Mouse (Mus musculus): ENCODE results near the gene Ccdc40. TPM values are rescaled to one million over a fixed set of nuclear protein-coding genes. Genes with fewer than 3 reads are reported as not detected.
A peak's percentile ranks its signal among the peaks of the same experiment; 100 is the strongest.

The Ccdc40 gene
- total RNA-seq (2021): not detected
- long read RNA-seq, experiment 1: 0 reads
- long read RNA-seq, experiment 2: 0 reads

DNA sequence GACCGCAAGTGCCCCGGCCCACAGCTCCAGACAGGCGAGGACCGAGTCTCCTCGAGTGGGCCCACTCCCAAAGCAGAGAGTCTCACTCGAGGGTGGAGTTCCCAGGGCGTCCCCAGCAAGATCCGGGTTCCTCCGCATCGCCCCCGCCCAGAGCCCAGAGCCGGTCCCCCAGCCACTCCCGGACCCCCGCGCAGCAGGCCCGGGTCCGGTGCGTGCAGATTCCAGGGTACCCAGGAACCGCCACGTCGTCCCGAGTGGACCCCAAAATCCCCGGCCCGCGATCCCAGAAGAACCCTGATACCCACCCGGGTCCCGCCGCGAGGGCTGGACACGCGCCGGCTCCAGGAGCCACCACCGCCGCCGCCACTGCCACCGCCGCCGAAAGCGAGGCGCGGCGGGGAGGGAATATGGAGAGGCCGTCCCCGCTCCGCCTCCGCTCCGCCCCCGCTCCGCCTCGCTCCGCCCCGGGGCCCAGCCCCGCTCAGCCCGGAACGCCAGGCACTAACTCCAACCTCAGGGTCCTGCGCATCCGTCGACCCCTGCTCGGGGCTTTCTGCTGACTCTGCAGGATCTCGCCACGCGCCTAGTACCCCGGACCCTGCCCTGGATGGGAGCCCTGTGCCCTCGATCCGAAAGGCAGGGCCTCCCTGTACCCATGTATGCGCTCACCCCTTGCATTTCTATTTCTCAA, at the start of gene Ccdc40, which contains the start of gene Tbc1d16:
TSS of gene Ccdc40 (plus strand) at position 482 of the 691 bp plus-strand sequence.
TSS of gene Tbc1d16 (minus strand) at position 409 of the 691 bp plus-strand sequence.
- DNase-seq: peak; percentile 73
- intact Hi-C loops (cut with DNase I; ENCODE audit: low total_unique reads): no loop called here

DNA sequence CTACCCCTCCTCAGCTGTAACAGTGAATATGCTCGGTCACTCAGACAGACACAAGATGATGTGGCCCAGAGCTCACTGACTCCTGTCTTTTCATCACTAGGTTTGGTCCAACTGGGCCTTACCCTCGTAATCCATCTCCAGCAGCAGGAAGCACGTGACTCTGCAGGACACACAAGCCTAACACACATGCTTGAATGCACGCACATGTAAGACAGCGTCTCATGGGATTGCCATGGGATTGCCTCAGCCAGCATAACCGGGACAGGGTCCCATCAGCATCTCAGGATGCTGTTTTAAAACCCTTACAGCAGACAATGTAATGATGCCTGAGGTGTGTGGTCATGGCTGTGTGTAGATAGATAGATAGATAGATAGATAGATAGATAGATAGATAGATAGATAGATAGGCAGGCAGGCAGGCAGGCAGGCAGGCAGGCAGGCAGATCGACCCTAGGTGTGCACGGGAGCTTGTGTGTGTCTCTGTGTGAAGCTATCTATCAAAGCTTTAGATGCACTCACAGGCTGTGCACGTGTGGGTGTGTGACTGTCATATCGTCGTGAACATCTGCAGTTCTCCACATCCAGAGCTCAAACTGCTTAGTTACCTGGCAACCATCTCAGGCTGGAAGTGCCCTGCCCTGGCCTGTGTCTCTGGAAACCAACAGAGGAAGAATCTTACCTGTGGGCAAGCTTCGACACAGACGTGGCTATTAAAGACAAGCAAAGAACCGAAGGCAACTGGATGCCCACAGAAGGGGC, 47.4 kb upstream of the Ccdc40 start:
- intact Hi-C loops (cut with DNase I; ENCODE audit: low total_unique reads): loop anchor here (10.0 kb wide), 1 partner anchor 96 kb away; the partner anchor contains the start of gene Cbx4
- no peak for DNase-seq

DNA sequence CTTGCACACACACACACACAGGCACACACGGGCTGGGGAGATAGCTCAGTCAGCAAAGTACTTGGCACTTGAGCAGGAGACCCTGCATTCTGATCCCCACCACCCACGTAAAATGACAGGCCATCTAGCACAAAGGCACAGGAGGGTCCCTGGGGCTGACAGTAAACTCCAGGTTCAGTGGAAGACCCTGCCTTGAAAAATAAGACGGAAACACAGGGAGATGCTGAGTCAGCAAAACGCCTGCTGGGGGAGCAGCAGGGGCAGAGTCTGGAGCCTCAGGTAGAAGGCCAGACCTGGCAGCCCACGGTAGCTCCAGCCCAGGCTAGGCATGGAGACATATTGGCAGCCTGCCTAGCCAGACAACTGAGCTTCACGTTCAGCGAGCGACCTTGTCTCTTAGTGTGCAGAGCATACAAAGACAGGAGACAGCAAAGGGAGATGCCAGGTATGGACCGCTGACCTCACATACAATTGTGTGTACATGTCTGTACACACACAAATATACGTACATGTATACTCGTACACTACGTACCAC, 46.4 kb upstream of the Ccdc40 start:
- DNase-seq: no peak
- intact Hi-C loops (cut with DNase I; ENCODE audit: low total_unique reads): loop anchor here (10.0 kb wide), 1 partner anchor 97 kb away; the partner anchor contains the start of gene Cbx4

DNA sequence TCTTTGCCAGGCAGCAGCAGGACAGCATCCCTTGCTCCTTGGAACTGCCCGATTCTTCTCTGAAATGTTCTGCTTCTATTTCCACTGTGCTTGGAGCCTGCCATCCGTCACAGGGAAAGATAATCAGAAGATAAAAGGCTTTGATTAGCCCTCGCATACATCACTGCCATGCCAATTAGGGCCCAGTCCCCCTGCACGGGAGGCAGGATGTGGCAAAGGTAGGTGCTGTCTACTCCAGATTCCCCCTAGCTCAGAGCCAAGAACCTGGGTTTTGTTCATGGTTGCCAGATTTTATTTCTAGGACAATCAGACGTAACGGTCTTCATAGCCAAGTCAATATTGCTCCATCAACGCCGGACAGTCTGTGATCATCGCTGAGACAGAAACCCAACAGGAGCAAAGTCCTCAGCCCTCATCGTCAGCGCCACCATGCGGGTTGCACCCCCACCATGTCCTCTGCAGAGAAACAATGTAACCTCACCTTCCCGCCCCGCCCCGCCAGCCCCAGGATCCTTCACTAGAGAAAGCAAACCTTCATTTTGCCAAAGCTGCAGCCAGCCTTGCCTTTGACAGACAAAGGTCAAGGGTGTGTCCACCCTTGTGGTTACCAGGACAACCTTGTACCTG, 44.6 kb upstream of the Ccdc40 start:
- no peak for DNase-seq
- intact Hi-C loops (cut with DNase I; ENCODE audit: low total_unique reads): loop anchor here (10.0 kb wide), 1 partner anchor 99 kb away; the partner anchor contains the start of gene Cbx4

DNA sequence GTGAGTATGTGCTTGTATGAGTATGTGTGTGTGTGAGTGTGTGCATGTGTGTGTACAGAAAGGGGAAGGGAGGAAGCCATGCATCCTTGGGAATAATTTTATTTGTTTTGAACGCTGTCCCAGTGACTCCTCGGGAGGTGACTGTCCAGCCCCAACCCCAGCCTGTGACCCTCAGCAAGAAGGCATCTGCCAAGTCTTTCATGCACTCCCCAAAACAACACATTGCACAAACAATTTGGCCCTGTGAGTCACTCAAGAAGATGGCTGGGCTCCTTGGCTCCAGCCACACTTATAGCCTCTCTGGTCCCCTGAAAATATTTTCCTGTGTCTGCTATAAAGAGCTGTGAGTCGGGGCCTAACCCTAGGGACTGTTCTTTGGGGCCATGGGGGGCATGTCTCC, 42.0 kb upstream of the Ccdc40 start:
- intact Hi-C loops (cut with DNase I; ENCODE audit: low total_unique reads): loop anchor here (10.0 kb wide), 1 partner anchor 102 kb away; the partner anchor contains the start of gene Cbx4
- DNase-seq: no peak

DNA sequence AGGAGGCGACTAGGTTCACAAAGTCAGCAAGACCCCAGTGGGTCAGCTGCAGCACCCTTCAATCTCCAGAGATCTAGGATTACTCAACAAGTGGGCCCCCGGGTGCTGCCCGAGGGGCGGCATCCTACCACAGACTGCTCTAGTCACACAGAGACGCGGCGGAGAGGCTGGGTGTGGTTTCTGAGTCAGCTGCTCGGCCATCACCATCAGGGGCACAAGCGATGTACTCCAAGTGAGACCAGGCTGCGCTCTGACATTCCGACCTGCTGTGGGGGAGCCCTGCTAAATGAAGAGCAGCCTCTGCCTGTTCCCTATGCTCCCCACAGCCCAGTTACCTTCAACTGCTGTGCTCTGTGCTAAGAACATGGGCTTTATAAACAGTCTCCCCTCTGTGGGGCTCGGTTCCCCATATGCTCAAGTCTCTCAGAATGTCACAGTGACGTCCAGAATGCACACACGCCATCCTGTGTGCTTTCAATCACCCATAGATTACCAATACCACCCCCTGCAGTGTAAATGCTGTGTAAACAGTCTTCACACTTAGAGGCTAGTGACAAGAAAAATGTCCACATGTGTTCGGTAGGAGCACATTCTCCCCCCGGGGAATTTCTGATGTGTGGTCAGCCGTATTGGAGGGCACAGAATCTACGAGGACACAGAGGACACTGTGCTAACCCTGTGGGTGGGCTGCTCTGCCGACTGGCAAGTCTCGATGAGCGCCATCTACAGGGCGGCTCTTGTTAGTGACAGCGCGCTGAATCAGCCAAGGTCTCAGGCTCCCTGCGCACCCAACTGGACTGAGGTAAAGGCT, 41.2 kb upstream of the Ccdc40 start:
- DNase-seq: peak; percentile 62
- intact Hi-C loops (cut with DNase I; ENCODE audit: low total_unique reads): loop anchor here (10.0 kb wide), 1 partner anchor 102 kb away; the partner anchor contains the start of gene Cbx4

DNA sequence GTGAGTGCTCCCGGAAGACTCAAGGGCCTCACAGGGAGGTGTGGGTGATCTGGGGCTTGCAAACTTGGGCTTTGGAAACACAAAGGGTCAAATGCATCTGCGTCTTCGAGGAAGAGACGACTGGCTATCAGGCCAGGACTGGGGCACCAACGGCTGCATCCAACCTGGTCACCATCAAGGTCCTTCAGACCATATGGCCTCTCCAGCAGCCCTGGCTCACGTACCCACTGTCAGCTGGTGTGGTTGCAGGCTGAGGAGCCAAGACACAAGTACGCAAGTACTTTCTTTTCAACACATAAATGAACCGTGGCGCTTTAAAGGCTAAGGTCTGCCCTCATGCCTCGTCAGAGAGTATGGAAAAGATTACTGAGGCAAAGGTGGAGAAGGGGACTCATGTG, 40.6 kb upstream of the Ccdc40 start:
- intact Hi-C loops (cut with DNase I; ENCODE audit: low total_unique reads): loop anchor here (2.0 to 10.0 kb wide), 2 partner anchors 103 to 153 kb away; partner anchors contain the start of gene Cbx4

DNA sequence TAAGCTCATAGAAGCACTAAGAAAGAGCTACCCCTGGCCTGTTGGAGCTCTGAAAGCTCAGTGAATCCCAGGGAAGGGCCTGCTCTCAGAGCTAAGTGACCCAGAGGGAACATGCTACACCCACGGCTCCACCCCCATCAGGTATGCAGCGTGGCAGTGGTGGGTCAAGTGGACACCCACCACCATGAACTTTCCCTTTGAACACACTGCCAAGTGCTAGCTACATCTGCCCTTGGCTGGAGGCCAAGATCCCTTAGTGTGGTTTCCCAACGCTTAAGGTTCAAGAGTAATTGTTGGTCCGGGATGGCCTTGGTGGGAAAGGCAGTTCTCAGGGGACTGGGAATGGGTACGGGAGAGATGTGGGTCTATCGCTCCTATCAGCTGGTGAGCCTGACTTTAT, 40.0 kb upstream of the Ccdc40 start:
- intact Hi-C loops (cut with DNase I; ENCODE audit: low total_unique reads): loop anchor here (2.0 to 10.0 kb wide), 2 partner anchors 104 to 154 kb away; partner anchors contain the start of gene Cbx4
- no peak for DNase-seq

More for the DNA sequence above, 40.6 kb upstream of the Ccdc40 start:
- no peak for DNase-seq

DNA sequence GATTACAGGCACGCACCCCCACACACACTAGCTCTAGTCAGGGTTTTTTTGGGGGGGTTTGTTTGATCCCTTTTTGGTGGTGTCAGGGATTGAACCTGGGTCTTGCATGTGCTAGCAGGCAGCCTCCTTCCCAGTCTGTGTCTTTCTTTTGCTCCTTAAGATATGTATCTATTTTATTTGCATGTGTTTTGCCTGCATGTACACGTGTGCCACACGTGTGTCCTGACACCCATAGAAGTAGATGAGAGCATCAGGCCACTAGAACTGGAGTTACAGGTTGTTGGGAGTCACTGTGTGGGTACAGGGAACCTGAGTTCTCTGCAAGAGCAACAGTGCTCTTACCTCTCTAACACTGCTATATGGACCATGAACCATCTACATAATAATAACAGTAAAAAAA, 39.1 kb upstream of the Ccdc40 start:
- intact Hi-C loops (cut with DNase I; ENCODE audit: low total_unique reads): loop anchor here (2.0 to 10.0 kb wide), 2 partner anchors 105 to 155 kb away; partner anchors contain the start of gene Cbx4
- DNase-seq: no peak

DNA sequence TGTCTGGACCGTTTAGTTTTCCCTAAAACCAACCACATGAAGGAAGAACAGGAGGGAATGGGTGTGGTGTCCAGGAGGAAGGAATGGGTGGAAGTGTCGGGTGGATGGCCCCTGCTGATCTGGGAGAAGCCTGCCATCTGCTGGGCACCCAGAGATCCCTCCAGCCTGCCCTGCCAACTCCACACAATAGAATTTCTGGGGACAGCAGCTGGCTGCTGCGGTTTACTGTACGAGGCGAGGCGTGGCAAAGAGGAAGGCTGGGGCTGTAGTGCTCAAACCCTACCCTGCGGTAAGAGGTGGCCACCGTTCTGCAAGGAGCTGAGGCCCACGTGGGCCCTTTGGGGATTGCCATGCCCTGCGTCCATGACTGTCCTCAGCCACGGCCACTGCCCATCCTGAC, 37.9 kb upstream of the Ccdc40 start:
- DNase-seq: peak; percentile 77
- intact Hi-C loops (cut with DNase I; ENCODE audit: low total_unique reads): no loop called here

DNA sequence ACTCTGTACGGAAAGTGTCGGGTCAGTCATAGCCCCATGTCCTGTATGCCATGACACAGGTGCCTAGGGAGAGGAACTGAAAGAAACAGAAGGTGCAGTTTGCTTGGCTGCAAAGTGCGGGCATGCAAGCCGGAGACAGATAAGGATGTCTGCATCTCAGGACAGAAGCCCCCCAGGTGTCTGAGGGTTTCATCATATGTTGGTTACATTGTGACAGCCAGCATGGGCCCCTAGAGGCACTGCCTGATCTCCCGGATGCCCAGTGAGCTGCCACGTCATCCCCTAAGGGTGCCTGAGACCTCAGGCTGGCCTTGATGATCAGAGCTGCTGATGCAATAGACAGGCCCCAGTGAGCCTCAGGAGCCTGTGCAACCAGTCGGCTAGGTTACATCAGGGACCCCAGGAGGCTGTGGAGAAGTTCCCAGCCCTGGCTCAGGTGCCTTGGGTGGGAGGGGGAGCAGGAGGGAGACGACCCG, 36.7 kb upstream of the Ccdc40 start:
- no peak for DNase-seq
- intact Hi-C loops (cut with DNase I; ENCODE audit: low total_unique reads): no loop called here

DNA sequence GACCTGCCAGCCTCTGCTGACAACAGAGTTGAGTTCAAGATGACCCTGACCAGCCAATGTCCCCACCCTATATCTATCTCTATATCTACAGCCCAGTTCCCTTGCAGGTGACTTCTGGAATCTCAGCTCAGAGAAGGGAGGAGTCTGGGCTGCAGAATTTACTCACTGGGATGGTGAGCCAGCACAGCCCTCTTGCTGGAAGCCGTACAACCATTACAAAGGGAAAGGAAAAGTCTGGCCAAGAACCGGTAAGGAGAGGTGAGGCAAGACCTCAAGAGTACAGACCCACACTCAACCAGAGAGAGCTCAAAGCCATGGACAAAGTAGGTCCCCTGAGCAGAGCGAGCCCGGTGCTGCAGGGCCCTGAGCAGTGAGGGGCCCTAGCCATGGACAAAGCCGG, 36.2 kb upstream of the Ccdc40 start:
- intact Hi-C loops (cut with DNase I; ENCODE audit: low total_unique reads): no loop called here
- no peak for DNase-seq

DNA sequence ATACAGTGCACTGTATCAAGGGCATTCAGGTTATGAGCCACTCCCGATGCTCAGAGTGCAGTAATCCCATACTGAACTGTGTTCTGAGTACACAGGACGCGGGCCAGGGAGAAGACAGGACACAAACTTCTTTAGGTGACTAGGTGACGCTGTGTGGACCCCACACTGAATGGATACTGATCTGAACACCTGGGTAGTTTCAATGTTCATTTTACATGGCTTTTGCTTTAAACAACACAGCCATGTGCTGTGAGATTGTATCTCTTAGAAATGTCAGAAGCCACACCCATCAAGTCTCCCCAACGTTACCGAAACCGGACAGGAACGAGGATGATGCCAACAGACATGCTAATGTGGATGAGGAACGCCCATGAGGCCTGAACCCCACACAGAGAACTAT, 35.8 kb upstream of the Ccdc40 start:
- intact Hi-C loops (cut with DNase I; ENCODE audit: low total_unique reads): no loop called here
- DNase-seq: no peak

DNA sequence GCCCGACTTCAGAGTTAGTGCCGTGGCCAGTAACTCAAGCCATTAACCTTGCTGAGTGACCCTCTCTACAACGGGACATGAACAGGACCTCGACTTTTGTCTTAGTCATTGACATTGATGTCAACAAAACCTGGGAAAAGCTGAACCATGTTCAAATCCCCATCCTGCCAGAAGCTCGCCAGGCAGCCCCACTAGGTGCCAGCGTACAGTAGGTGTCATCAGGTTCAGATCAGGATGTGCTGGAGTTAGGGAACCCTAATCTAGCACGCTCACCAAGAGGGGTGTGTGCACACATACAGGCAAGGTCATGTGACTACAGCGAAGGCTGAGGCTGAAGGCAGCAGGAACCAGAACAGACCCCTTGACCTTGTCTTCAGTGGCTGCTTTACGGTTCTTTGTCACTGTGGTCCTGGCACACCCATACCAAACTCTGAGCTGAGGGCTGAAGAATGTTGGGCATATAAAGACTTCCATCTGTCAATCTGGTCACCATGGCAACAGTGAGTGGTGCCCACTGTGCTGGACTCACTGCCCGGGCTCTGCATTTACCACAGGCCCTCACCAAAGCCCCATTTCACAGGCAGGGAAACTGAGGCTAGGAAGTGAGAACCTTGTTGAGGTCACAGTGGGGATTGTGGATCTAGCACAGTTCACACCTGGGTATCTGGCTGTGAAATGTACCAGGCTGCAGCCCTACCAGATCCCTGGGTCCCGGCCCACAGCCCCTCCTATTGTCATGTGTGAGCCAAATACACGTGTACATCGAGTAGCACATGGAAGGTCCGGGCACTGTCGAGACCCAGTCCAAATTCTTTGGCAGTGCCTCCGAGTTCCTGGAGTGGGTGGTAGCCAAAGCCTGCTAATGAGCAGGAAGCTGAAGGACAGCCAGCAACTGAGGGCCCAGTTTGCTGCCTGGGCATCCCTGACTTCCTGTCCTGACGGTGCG, 30.5 kb upstream of the Ccdc40 start:
- no peak for DNase-seq
- intact Hi-C loops (cut with DNase I; ENCODE audit: low total_unique reads): no loop called here

DNA sequence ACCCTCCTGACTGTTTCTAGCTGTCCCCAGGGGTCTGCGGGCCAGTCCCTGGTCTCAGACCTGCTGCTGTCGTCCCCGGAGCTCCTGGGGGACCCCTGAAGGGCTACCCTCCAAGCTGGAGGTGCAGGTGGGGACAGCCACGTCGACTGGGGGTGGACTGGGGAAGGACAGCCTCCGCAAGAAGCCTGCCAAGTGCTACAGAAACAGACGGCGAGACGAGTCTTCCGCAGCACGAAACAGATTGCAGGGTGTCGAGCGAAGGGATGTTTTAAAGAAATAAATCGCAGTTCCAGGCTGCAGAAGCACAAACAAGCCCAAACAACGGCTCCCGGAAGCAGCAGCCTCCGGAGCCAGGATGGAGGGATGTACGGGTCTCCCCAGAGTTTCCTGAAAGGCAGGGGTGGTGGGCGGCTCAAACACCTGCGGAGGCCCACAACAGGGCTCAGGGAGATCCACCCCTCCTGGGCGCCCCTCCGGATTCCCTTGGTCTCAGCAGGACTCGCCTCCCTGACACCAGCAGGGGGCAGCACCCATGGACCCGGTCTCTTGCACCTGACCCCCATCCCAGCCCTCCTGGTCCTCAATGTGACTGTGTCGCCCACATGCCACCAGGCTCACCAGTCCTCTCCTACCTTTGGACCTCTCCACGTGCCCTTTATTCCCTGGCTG, 29.7 kb upstream of the Ccdc40 start:
- intact Hi-C loops (cut with DNase I; ENCODE audit: low total_unique reads): no loop called here
- DNase-seq: peak; percentile 38

DNA sequence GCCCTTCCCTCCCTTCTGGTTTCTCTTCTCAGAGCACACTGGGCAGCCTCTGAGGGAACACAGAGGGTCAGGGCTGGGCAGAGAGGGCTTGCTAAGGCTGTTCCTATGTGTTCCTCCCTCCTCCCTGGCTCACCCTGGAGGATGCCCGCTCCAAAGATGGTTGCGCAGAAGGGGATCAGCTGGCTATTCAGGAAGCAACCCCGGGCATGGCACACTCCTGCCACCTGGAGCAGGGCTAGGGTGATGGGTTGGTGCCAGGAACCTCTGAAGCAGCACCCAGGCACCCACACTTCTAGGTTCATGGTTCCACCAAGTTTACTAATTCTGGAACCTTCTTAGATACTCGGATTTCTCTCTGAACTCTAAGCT, 29.2 kb upstream of the Ccdc40 start:
- DNase-seq: no peak
- intact Hi-C loops (cut with DNase I; ENCODE audit: low total_unique reads): no loop called here

DNA sequence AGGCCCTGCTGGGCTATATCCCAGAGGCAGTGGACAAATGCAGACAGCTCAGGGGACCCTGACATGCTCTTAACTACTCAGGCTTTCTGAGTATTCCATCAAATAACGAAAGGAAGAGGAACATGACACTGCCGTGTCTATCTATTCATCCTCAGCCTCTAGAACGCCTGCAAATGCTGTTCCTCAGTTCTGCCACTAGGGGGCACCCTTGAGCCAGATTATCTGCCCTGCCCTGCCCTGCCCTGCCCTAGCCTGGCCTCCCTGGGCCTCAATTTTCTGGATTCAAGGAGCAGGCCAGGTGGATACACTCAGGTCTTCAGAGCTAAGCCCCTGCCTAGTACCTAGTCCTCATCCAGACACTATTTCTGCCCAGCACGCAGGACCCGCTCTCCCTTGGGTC, 24.9 kb upstream of the Ccdc40 start:
- DNase-seq: peak; percentile 26
- intact Hi-C loops (cut with DNase I; ENCODE audit: low total_unique reads): no loop called here
